Mouse (Mus musculus): ENCODE results near the gene Tex33.
"Not testable (repeated sequence)": the region's sequence is repeated elsewhere in the genome, so short reads cannot be mapped to it uniquely, and the experiment has no call there.

The Tex33 gene

DNA sequence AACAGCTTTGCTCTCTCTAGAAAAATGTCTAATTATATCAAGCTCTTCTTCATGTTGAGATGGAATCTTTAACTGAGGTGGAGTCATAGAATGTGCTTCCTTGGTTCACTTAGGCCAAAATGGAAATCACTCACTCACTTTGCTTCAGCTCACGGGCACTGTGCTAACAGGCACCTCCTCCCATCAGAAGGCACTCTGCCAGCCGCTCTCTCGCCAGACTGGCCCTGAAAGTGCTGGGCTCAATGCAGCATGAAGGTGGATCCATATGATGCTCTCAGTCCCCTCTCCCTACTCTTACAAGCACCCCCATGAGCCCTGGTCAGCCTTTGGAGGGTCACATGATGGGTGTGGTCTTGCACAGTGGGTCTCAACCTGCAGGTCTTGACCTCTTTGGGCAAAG is 21.5 kb downstream of the Tex33 start:
- DNase-seq (ENCODE audit: low read depth, low spot score), result no peak

DNA sequence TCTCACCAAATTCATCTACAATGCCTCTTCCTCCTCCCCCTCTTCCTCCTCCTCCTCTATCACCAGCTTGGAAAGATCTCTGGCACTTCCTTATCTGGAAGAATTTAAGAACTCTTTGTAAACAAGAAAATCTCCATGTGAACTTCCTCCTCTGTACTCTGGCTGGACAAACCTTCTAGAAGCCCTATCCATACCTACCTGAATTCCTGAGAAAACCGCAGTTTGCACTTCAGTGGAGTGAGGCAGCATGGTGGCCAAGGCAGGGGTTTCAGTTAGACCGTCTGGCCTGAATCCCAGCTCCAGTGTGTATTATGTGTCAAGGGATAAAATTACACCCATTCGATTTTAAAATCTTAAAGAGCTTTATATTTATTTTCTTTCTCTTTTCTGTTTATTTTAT is 22.9 kb downstream of the Tex33 start:
- no peak for DNase-seq (ENCODE audit: low read depth, low spot score)

DNA sequence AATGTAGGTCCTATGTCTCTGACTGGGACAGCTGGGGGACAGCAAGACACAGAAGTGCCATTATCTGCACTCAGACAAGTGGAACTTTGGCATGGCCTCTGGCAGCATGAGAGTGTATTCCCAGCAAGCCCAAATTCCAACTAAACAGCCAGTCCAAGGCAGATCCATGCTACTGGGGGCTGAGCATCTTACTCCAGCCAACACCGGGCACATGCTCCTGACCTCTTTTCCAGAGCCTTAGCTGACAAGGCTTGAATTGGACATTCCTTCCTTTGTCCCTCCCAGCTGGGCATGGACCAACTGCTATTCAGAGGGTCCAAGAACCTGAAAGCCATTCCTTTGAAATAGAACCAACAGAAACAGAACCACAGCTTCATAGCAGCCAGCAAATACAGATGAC is 26.1 kb downstream of the Tex33 start:
- no peak for DNase-seq (ENCODE audit: low read depth, low spot score)

DNA sequence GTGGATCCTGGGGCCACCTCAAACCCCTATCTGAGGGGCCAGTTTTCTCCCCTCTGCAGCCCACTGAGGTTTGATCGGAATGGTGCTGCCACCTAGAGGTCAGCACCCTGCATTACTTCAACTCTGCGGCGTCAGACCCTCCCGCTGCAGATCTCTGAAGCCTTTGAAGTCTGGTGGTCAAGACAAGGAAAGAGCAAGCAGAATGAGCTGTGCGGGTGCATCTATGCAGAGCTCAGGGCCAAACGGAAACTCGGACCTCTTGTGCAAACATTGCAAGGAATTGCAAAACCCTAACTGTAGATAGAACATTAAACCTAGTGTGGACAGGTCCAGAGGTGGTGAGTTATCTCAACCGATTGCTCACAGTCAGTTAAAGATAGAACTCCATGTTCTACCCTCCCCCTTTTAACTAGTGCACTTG is 26.8 kb downstream of the Tex33 start:
- peak; percentile 42 for DNase-seq (ENCODE audit: low read depth, low spot score)

DNA sequence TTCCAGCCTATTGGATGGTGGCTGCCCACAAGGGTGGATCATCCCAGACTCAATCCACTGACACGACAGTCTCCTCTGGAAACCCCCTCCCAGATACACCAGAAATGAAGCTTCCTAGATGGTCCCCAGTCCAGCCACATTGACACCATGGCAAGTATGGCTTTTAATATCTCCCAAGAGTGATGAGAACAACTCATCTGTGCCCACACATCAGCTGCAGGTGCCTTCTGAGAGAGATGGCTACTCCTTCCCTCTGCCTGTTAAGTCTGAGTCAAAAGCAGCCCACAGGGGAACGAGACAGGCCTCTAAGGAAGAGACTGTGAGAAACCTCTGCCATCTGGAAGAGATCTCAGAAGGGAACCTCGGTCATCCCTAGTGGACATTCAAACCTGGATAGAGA is 27.9 kb downstream of the Tex33 start:
- no peak for DNase-seq (ENCODE audit: low read depth, low spot score)

DNA sequence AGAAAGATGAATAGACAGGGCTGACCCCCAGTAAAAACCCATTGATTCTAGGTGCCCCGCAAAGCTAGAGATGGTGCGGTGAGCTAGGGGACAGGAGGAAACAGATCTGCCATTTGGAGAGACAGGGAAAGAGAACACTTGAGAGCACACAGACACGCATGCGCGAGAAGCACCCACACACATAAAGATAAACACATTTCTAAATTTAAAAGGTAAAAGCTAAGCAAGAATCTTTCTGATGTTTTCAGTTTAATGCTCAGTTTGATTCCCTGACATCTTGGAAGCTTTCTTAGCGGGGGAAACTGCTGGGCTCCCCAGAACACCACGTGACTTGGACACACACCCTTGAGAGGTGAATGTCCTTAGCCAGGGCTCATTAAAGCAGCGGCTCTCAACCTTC is 28.8 kb downstream of the Tex33 start:
- no peak for DNase-seq (ENCODE audit: low read depth, low spot score)

DNA sequence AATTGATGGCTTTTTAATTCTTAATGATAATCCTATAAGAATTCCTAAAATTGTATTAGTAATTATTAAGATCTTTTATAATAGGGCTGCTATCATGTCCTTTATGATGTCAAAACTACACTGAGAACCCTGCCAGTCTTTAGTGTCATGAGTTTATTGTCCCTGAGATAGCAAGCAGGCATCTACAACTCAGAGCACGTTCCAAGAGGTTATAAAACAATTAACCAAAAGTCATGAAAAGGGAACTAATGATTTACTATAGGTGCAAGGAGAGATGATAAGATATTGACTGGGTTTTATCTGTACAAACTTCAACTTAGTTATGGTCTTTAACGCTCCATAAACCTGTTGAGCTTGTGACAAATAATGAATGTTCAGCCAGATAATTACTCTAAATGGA is 29.8 kb downstream of the Tex33 start:
- DNase-seq (ENCODE audit: low read depth, low spot score), result no peak

DNA sequence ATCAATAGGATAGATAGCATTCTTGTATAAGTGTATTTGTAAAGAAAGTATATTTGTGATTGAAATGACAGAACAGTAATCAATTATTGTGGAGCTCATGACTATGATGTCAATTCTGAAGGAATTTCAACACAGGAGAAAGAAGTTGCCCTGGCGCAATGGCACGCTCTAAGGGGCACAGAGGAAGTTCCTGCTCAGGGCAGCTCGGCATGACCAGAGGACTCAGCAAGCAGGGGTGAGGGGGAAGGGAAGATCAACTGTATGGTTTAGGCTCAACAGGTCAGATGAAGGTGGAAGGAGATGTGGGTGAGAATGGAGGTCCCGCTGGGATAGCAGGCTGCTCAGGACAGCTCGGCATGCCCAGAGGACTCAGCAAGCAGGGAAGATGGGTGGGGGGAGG is 40.2 kb downstream of the Tex33 start:
- no peak for DNase-seq (ENCODE audit: low read depth, low spot score)

DNA sequence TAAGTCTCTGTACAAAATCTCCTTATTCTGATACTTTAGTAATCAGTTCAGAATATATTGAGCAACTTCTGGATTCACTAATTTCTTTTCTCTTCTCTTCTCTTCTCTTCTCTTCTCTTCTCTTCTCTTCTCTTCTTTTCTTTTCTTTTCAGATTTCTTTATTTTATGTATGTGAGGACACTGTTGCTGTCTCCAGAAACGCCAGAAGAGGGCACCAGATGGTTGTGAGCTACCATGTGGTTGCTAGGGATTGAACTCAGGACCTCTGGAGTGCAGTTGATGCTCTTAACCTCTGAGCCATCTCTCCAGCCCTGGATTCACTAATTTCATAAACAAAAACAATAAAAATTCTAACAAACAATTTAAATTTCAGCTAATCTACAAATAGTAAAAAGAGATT is 40.8 kb downstream of the Tex33 start:
- DNase-seq (ENCODE audit: low read depth, low spot score), result peak; percentile 4

DNA sequence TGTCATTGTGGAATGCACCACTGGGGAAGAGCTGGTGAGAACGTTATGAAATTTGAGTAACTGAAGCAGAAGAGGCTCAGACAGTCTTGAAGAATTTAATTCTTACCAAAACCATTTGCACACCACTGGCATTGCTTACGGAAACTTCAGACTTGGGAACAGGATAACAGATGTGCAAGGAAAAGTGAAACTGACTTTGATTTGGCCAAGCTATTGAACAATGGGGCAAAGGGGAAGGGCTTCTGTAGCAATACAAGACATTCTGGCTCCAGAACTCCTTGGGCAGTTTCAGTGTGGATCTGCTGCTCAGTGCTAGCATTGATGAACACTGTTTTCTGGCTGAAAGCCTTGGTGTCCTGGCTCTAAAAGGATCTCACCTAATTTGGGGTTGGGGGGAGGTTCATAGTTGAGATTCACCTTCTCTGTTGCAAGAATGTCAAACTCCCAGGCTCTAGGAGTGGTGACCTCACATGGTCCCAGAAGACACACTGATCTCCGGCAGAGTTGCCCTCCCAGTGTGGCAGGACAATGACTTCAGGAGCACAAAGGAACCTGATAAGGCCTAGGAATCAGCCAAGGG is 44.0 kb downstream of the Tex33 start:
- no peak for DNase-seq (ENCODE audit: low read depth, low spot score)

DNA sequence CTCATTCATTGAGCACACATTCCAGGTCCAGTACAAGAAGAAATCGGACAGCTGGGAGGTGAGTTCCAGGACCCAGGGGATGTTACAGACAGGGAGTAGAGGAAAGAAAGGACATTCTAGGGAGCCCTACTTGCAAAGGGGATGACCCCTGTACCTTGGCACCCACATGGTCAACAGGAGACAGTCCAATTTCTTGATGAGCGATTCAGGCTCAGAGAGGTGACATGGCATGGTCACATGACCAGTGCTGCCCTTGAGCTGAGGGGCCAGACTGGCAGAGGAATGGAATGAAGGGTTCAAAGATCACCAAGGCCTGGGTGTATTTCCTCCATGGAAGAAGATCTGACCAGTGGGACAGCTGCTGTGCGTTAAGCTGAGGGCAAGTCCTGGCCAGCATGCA is 51.1 kb downstream of the Tex33 start:
- no peak for DNase-seq (ENCODE audit: low read depth, low spot score)

DNA sequence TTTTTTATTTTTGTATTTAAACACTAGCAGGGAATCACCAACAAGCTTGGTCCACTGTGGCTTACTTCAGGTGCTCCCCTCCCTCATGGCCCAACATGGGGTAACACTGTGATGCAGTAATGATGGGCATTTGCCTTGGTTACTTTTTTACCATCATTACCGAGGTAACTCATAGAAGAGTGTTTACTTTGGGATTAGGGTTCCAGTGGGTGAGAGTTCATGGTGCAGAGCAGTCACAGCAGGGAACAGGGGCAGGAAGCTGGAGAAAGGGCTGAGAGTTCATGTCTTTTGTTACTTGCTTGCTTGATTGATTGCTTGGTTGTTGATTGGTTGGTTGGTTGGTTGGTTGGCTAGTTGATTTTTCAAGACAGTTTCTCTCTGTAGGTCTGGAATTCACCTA is 52.0 kb downstream of the Tex33 start:
- no peak for DNase-seq (ENCODE audit: low read depth, low spot score)

DNA sequence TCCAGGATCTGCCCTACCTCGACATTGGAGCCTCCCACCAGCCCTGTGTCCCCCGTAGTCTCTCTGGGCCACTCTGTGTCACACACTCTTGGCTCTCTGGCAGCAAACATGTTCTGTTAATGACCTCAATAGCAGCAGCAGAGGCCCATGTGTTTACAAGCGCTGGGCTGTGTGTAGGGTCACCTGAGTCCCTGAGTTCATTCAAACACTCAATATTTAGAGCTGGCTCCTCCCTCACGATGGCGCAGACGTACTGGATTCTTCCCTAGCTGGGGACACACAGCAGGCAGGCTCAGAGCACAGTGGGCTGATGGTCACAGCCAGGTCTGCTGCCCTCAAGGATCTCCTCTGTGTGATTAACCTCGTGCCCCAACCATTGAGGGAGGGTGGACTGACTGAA is 54.8 kb downstream of the Tex33 start:
- DNase-seq (ENCODE audit: low read depth, low spot score), result not testable (repeated sequence)

DNA sequence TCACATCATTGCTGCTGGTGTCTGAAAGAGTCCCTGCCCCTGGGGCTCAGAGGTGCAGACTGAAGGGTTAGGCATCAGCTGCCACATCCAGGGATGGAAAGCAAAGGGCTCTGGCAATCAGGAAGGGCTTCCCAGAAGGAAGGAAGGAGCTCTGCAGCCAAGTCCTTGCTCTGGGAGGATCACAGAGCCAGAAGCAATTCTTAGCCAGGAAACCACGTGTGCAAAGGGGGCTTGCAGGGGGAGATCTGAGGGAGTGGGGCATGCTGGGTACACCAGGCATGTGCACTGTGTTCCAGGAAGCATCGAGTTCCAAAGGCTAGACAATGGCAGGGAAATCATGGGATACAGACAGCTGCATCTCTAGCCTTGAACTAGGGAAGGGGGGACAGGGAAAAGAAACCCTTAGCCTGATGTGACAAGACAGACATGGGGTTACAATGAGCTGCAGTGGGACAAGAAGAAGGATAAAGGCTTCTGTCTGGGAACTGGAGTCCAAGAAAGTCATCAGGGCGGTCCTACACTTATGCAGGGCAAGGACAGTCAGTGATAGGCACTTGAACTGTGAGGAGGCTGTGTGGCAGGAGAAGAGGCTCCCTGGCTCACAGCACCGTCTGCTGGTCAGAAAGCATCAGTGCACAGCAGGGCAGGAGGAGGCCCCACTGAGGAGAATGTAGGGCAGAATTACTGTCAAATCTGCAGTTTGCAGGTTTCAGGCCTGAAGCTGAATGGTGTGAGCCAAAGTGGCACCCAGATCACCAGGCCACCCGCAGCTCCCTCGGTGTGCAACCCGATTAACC is 55.9 kb downstream of the Tex33 start:
- peak; percentile 17 for DNase-seq (ENCODE audit: low read depth, low spot score)

DNA sequence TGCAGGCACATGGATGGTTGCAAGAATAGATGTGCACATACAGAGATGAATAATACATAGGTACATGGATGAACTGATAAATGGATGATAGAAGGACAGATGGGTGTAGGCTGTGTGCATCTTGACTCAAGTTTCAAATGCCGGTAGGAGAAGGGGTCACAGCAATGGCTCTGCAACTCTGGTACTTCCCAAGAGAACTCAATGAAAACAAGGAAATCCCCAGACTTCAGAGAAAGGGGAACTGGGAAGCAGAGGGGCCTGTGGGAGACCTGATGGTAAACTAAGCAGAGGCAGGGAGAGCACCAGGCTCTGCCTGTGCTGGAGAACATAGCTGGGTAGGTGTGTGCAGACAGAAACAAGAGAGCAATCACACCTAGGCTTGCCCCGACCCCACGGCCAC is 61.3 kb downstream of the Tex33 start:
- DNase-seq (ENCODE audit: low read depth, low spot score), result no peak

DNA sequence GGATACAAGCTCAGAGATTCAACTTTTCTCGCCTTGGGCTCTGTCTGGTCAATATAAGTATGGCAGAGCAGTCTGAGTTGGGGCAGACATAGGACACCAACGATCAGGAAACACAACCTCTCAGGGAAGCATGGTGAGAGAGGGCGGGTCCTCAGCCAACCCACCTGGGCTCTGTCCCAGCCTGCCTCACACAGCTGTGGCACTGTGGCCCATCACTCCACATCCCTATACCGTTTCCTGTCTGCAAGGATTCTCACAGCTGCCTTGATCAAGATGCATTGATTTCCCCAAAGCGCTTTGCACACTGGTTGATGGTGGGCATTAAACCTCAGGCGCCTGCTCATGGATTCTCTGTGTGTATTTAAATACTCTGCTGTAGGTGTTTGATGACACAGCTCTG is 62.7 kb downstream of the Tex33 start:
- no peak for DNase-seq (ENCODE audit: low read depth, low spot score)

DNA sequence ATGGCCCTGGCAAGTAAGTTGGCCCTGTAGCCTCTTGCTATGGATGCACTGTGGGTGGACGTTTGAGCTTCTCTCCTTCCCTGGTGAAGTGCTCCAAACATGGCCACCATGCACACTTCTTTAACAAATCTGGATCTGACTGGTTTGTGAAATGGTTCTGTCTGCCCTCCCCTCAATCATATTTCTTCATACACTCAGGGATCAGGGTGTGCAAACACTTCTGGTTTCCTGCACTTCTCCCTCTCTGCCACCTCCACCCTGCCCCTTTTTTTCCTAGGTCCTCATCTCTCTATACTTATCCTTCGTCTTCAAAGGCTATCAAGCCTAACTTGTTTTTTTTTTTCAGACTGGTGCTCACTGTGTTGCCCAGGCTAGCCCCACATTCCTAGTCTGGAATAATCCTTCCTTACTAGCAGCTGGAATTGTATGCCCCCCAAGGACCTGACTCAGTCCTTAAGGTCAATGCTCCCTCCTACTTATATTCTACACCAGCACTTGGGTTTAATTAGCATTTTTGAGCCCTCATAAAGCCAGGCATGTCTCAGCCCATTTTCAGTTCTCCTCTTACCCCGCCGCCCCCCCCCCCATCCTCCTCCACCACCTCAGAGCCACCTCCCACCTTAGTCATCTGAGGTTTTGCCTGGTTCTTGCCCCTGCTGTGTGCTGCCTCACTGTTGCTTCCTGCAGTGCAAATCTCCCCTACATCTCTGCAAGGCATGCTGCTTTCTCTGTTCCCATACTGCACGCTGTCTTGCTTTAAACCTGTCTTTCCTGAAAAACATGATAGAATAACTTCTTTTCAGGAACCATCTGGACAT is 64.0 kb downstream of the Tex33 start:
- no peak for DNase-seq (ENCODE audit: low read depth, low spot score)

DNA sequence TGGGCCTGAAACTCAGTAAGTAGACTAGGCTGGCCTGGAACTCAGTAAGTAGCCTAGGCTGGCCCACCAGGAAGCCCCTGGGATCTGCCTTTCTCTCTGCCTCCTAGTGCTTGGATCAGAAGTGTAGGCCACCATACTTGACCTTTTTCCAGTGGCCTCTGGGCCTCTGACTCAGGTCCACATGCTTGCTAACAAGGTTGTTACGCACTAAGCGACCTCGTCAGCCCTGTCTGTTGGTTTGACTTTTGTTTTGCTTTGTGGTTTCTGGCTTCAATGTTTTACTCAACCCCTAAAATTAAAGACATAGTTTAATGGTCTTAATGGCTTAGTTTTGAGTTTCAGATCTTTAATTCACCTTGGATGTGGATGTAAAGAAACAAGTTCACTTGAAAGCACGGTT is 65.0 kb downstream of the Tex33 start:
- no peak for DNase-seq (ENCODE audit: low read depth, low spot score)

DNA sequence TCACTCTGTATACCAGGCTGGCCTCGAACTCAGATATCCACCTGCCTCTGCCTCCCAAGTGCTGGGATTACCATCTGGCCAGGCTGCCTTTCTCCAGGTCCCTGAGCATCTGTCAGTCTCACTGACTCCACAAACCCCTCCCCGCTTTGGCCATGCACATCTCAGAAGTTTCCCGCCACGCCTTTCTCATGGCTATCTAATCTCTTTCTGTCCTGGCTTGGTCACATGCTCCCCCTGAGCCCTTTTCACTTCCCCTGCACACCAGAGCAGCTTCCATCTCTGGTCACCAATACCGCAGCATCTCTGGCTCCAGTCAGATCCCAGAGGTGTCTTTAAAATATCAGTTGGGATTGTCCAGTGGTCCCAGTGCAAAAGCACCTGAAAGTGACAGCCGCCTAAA is 65.7 kb downstream of the Tex33 start:
- DNase-seq (ENCODE audit: low read depth, low spot score), result not testable (repeated sequence)

DNA sequence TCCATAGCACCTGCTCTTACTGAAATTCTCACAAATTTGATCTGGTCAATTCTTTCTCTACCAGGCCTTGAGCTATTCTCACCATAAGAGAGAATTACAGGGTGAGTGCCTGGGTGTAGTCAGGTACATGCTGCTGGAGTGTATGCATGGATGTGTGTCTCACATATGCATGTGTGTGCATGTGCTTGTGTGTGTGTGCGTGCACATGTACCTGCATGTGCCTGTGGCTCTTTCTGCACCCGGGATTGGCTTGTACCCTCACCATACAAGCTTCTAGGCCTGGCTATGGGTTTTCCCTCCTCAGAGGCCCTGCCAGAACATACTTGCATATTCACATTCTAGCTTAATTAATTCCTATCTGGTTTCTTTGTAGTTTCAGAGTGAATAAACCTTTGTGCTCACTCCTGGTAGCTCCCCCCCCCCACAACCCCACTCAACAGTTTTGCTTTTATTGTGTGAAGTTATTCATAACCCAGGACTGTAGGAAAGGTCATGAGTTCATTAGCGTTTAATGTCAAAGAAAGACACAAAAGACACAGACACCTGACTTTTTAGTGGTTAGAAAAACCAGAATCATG is 67.1 kb downstream of the Tex33 start:
- no peak for DNase-seq (ENCODE audit: low read depth, low spot score)
